Mouse (Mus musculus) ES-E14 (cell line): ENCODE data around the gene Krtap26-1. TPM values are rescaled to one million over a fixed set of nuclear protein-coding genes. Genes with fewer than 3 reads are reported as not detected.

Experiments
- DNase-seq: peaks from one replicate; pipeline ENCODE4 v3.0.0-alpha.2; 2013; ENCODE audit warnings: low read depth, low spot score
- H3K27ac ChIP-seq: 2 replicates; pipeline ENCODE4 v1.5.1; 2012; ENCODE audit warnings: low read depth, mild to moderate bottlenecking, low read length, moderate library complexity, mixed read lengths; ENCODE audit not compliant: poor library complexity, insufficient read depth, severe bottlenecking
- H3K36me3 ChIP-seq: 2 replicates; pipeline ENCODE4 v1.6.1; 2012; ENCODE audit warnings: mild to moderate bottlenecking, low read length, moderate library complexity, mixed read lengths; ENCODE audit not compliant: control insufficient read depth, poor library complexity, insufficient read depth, severe bottlenecking
- H3K4me1 ChIP-seq, 2 experiments: fragments of 150-350 bp in 1 of 2; sonication (generic) in 1 of 2; 2 replicates each; pipeline ENCODE4 v1.6.1; 2012; ENCODE audit warnings: low read length in 2 of 2, mild to moderate bottlenecking in 1 of 2, mixed read lengths in 1 of 2; ENCODE audit not compliant: control insufficient read depth in 2 of 2, insufficient read depth in 2 of 2, poor library complexity in 1 of 2
- H3K4me3 ChIP-seq, 2 experiments: fragments of 150-350 bp in 1 of 2; sonication (generic) in 1 of 2; 2 replicates each; pipeline ENCODE4 v1.5.1; 2012; ENCODE audit warnings: low read length in 2 of 2, low read depth in 1 of 2, mild to moderate bottlenecking in 1 of 2, mixed read lengths in 1 of 2; ENCODE audit not compliant: insufficient read depth in 1 of 2, poor library complexity in 1 of 2, severe bottlenecking in 1 of 2
- H3K9ac ChIP-seq: 2 replicates; pipeline ENCODE4 v1.6.1; 2012; ENCODE audit warnings: low read depth, mild to moderate bottlenecking, low read length, mixed read lengths; ENCODE audit not compliant: poor library complexity, insufficient read depth, severe bottlenecking
- H3K9me3 ChIP-seq: fragments of 150-350 bp; sonication (generic); 2 replicates; pipeline ENCODE4 v1.6.1; 2012; ENCODE audit warnings: low read depth, mild to moderate bottlenecking, low read length; ENCODE audit not compliant: control insufficient read depth, insufficient read depth
- CHD2 ChIP-seq: IDR thresholded peaks from 2 replicates; pipeline ENCODE4 v1.6.1; 2014; ENCODE audit warnings: mild to moderate bottlenecking, low read depth, low read length, inconsistent platforms
- HCFC1 ChIP-seq: IDR thresholded peaks from 2 replicates; pipeline ENCODE4 v1.6.1; 2012; ENCODE audit warnings: low read length, inconsistent platforms, borderline replicate concordance; ENCODE audit not compliant: insufficient read depth
- MAFK ChIP-seq: IDR thresholded peaks from 2 replicates; pipeline ENCODE4 v1.6.1; 2014; ENCODE audit warnings: mild to moderate bottlenecking, low read depth, low read length, inconsistent platforms; ENCODE audit not compliant: insufficient read depth
- ZC3H11A ChIP-seq: IDR thresholded peaks from 2 replicates; pipeline ENCODE4 v1.6.1; 2012; ENCODE audit warnings: low read depth, mild to moderate bottlenecking, inconsistent platforms, low read length, borderline replicate concordance
- ZNF384 ChIP-seq: IDR thresholded peaks from 2 replicates; pipeline ENCODE4 v1.6.1; 2012; ENCODE audit warnings: low read depth, low read length, inconsistent platforms
- in situ Hi-C, 2 experiments: fragments of 600-800 bp; cut with MboI; formaldehyde crosslinking; loops; one replicate each; pipeline ENCODE4 v1.15.1; 2025; ENCODE audit warnings: low sequenced_read_pairs in 2 of 2, inconsistent platforms in 1 of 2; ENCODE audit not compliant: unreplicated experiment in 2 of 2
- total RNA-seq: library from RNA; depleted of rRNA; stranded (reverse); fragments of 300-350 nt; gene quantifications from 2 replicates; pipeline ENCODE4 v1.2.3, GENCODE M21; 2012

The Krtap26-1 gene
- total RNA-seq, 1 experiment = not detected

GRCm38 (mm10) chr16:88635142-88635541 is 12.5 kb downstream of the Krtap26-1 start:
- Histone ChIP-seq H3K9ac (no peak overlapping the region), H3K4me3 (no peak overlapping the region), H3K27ac (no peak overlapping the region), H3K4me1 (no peaks in the 10 kb centered on the region), H3K36me3 (no peaks in the 10 kb centered on the region), H3K9me3 (no peaks in the 10 kb centered on the region)
- TF ChIP-seq HCFC1 (no peak), ZC3H11A (no peak), ZNF384 (no peak), MAFK (no peak), CHD2 (no peak)
- DNase-seq = no peak
- in situ Hi-C loops = no loop called here

- H3K4me1 ChIP-seq = no peaks in the 10 kb centered on the region
- H3K27ac ChIP-seq = no peak overlapping the region
- no peak overlapping the region for H3K9ac ChIP-seq
- no peaks in the 10 kb centered on the region for H3K9me3 ChIP-seq
- no peak overlapping the region for H3K4me3 ChIP-seq
- peak; percentile 15 for DNase-seq
- TF ChIP-seq HCFC1 = no peak
- no peak for TF ChIP-seq ZC3H11A
- no peak for TF ChIP-seq ZNF384
- TF ChIP-seq MAFK = no peak
- TF ChIP-seq CHD2 = no peak
- no peaks in the 10 kb centered on the region for H3K36me3 ChIP-seq
- in situ Hi-C loops = no loop called here
These were observed 16.1 kb downstream of the Krtap26-1 start for GRCm38 (mm10) chr16:88631474-88631873.

GRCm38 (mm10) chr16:88627566-88627965 is 20.0 kb downstream of the Krtap26-1 start, which contains the start of gene 2310079G19Rik:
TSS of gene 2310079G19Rik (minus strand) at chr16:88627666.
- Histone ChIP-seq H3K9ac (no peak within 1 kb of the TSS), H3K4me1 (no peaks in the 10 kb centered on the region), H3K36me3 (no peaks in the 10 kb centered on the region), H3K4me3 (no peak within 1 kb of the TSS), H3K9me3 (no peaks in the 10 kb centered on the region), H3K27ac (no peak within 1 kb of the TSS)
- TF ChIP-seq ZNF384 = no peak
- no peak for TF ChIP-seq MAFK
- TF ChIP-seq CHD2 = no peak
- in situ Hi-C loops = no loop called here
- DNase-seq = no peak

GRCm38 (mm10) chr16:88612712-88613111 is 34.9 kb downstream of the Krtap26-1 start:
- no peaks in the 10 kb centered on the region for H3K9me3 ChIP-seq
- in situ Hi-C loops = no loop called here
- no peak overlapping the region for H3K4me3 ChIP-seq
- H3K27ac ChIP-seq = no peak overlapping the region
- H3K4me1 ChIP-seq = no peaks in the 10 kb centered on the region
- no peak for DNase-seq
- H3K9ac ChIP-seq = no peak overlapping the region
- no peak for TF ChIP-seq ZNF384
- no peak for TF ChIP-seq CHD2
- no peak for TF ChIP-seq ZC3H11A
- TF ChIP-seq HCFC1 = no peak
- TF ChIP-seq MAFK = no peak
- no peaks in the 10 kb centered on the region for H3K36me3 ChIP-seq

GRCm38 (mm10) chr16:88611922-88612321 is 35.7 kb downstream of the Krtap26-1 start, which contains the start of gene Krtap24-1:
TSS of gene Krtap24-1 (minus strand) at chr16:88612279.
- no peak for TF ChIP-seq ZC3H11A
- no peak for TF ChIP-seq MAFK
- no peak for TF ChIP-seq ZNF384
- no peak for TF ChIP-seq CHD2
- no peak for TF ChIP-seq HCFC1
- Histone ChIP-seq H3K4me1 (no peaks in the 10 kb centered on the region), H3K36me3 (no peaks in the 10 kb centered on the region), H3K9ac (no peak within 1 kb of the TSS), H3K4me3 (no peak within 1 kb of the TSS), H3K27ac (no peak within 1 kb of the TSS), H3K9me3 (no peaks in the 10 kb centered on the region)
- in situ Hi-C loops = no loop called here
- no peak for DNase-seq
